Mouse (Mus musculus) heart, postnatal 0 days (tissue): Measurements from ENCODE around the gene Dab1. TPM values are rescaled to one million over a fixed set of nuclear protein-coding genes. Genes with fewer than 3 reads are reported as not detected.

Experiments
- ATAC-seq: fragments of 200-750 bp; cut with Nextera tagmentation; 2 replicates; pipeline ENCODE4 v1.8.0; 2017; ENCODE audit warnings: low read depth, moderate number of reproducible peaks, moderate library complexity; ENCODE audit not compliant: insufficient read depth
- DNase-seq: peaks from one replicate; pipeline ENCODE4 v3.0.0-alpha.2; 2016; ENCODE audit warnings: low spot score
- H3K27ac ChIP-seq: fragments of 300-500 bp; sonication (generic); 2 replicates; pipeline ENCODE4 v1.5.1; 2014; ENCODE audit warnings: low read depth, mild to moderate bottlenecking
- H3K27me3 ChIP-seq: fragments of 300-500 bp; sonication (generic); 2 replicates; pipeline ENCODE4 v1.6.1; 2014; ENCODE audit warnings: low read length, mixed read lengths; ENCODE audit not compliant: control insufficient read depth, insufficient read depth
- H3K36me3 ChIP-seq: fragments of 300-500 bp; sonication (generic); replicated peaks from 2 replicates; pipeline ENCODE4 v1.6.1; 2014; ENCODE audit warnings: low read length, mixed read lengths; ENCODE audit not compliant: control insufficient read depth, insufficient read depth
- H3K4me1 ChIP-seq: fragments of 300-500 bp; sonication (generic); 2 replicates; pipeline ENCODE4 v1.6.1; 2014; ENCODE audit warnings: antibody characterized with exemption; ENCODE audit not compliant: control insufficient read depth, insufficient read depth
- H3K4me2 ChIP-seq: fragments of 300-500 bp; sonication (generic); 2 replicates; pipeline ENCODE4 v1.6.1; 2014; ENCODE audit warnings: low read depth, mild to moderate bottlenecking, low read length, moderate library complexity
- H3K4me3 ChIP-seq: fragments of 300-500 bp; sonication (generic); 2 replicates; pipeline ENCODE4 v1.5.1; 2014; ENCODE audit warnings: low read depth, low read length
- H3K9ac ChIP-seq: fragments of 300-500 bp; sonication (generic); replicated peaks from 2 replicates; pipeline ENCODE4 v1.6.1; 2014; ENCODE audit warnings: low read depth, low read length, mixed read lengths
- H3K9me3 ChIP-seq: fragments of 300-500 bp; sonication (generic); replicated peaks from 2 replicates; pipeline ENCODE4 v1.6.1; 2016; ENCODE audit warnings: low read length; ENCODE audit not compliant: control insufficient read depth
- CTCF ChIP-seq: IDR thresholded peaks from 2 replicates; pipeline ENCODE4 v1.5.1; 2016; ENCODE audit warnings: antibody characterized with exemption, control low read depth, low read depth
- EP300 ChIP-seq: IDR thresholded peaks from 2 replicates; pipeline ENCODE4 v1.6.1; 2016; ENCODE audit warnings: antibody characterized with exemption, low read depth
- WGBS: fragments of 180-500 bp; shearing (Covaris S2); extraction: QIAGEN DNeasy Blood & Tissue Kit; methylation state at CpG from one replicate; pipeline ENCODE4 v1.1.7; 2014; 5-methylcytosine and 5-hydroxymethylcytosine counted together
- polyA plus RNA-seq: library from polyadenylated mRNA; unstranded; fragments of >200 nt; fragmentation: Nextera tagmentation; extraction: Ambion mirVana; gene quantifications from 2 replicates; pipeline ENCODE4 v1.2.1, GENCODE M21; 2015
- total RNA-seq: library from RNA; depleted of rRNA; stranded (reverse); fragments of >200 nt; gene quantifications from 2 replicates; pipeline ENCODE4 v1.2.3, GENCODE M21; 2014; ENCODE audit warnings: low replicate concordance

The Dab1 gene
- total and polyA plus RNA-seq, 2 experiments from 2014 or later, result 0.27 TPM; not detected in 1

DNA sequence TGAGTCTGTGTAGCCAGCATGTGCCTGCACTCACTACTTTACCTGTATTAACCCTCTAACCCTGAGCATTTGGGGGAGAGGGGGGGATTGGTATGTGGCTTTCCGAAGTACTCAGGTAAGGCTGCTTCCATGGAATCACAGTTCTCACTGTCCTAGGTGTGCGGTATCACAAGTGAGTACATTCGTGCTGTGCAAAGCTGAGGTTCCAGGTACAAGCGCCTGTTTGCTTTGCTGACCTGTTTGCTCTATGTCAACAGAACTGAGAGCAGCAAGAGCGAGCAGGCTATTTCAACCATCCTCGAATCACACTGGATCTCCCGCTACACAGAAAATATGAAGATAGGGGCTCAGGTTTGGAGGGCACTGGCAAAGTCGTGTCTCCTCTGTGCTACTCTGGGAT lies 1146.9 kb downstream of the Dab1 start, which contains the start of gene C8b:
C8b (plus strand) TSS at position 253 of the 400 bp plus-strand sequence.
- no peaks in the 10 kb centered on the region for H3K4me1 ChIP-seq

DNA sequence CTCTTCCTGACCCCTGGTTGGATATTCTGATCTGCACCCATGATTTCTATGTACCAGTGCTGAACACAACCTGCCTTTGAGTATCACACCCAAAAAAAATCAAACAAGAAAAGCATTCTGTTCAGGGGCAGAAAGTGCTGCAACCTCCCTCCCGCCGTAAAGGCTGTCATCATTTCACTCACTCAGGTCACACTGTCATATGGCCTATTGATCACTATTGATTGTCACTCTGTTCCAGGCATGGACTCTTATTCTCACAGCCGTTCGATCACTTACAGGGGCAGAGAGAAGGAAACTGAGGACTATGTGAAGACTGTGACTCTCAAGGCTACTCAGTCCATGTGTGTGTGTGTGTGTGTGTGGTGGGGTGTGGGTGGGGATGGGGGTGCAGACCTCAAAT lies 1149.0 kb downstream of the Dab1 start:
- H3K4me3 ChIP-seq, result no peak overlapping the region
- H3K27ac ChIP-seq, result no peak overlapping the region
- H3K4me2 ChIP-seq, result no peak overlapping the region
- TF ChIP-seq EP300 (no peak), CTCF (no peak)
- ATAC-seq, result no peak
- H3K4me1 ChIP-seq, result no peaks in the 10 kb centered on the region
- no peaks in the 10 kb centered on the region for H3K27me3 ChIP-seq
- H3K36me3 ChIP-seq, result no peaks in the 10 kb centered on the region
- DNase-seq, result no peak
- H3K9ac ChIP-seq, result no peak overlapping the region
- H3K9me3 ChIP-seq, result no peaks in the 10 kb centered on the region
- WGBS, result 79% methylated on average over 4 of the region's 4 CpGs

More for the DNA sequence above, 1146.9 kb downstream of the Dab1 start, which contains the start of gene C8b:
- no peak within 1 kb of the TSS for H3K4me2 ChIP-seq
- H3K27me3 ChIP-seq, result no peaks in the 10 kb centered on the region
- no peak within 1 kb of the TSS for H3K27ac ChIP-seq
- DNase-seq, result no peak
- no peak for ATAC-seq
- no peak within 1 kb of the TSS for H3K9ac ChIP-seq
- WGBS, result 78% methylated on average over 8 of the region's 8 CpGs
- no peaks in the 10 kb centered on the region for H3K36me3 ChIP-seq
- no peak within 1 kb of the TSS for H3K4me3 ChIP-seq
- no peaks in the 10 kb centered on the region for H3K9me3 ChIP-seq
- TF ChIP-seq EP300, result no peak
- TF ChIP-seq CTCF, result no peak

DNA sequence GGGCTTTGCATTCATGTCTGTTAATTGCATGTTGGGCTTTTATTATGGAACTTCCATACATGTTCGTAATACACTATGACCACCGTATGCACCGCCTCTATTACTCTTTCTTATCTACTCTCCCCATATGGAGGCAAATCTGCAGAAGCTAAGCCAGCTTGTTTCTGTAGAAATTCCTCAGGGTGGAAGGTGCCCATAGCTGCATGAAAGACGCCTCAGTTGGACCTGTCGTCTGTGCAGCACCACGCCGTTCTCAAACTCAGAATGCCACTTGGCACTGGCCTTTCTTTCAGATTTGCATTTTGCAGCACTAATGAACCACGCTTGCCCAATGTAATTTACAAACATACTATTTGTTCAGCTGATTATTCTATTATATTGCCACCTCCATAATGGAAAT lies 1150.4 kb downstream of the Dab1 start:
- no peak for ATAC-seq
- no peaks in the 10 kb centered on the region for H3K27me3 ChIP-seq
- no peaks in the 10 kb centered on the region for H3K36me3 ChIP-seq
- DNase-seq, result no peak
- no peak overlapping the region for H3K27ac ChIP-seq
- H3K9ac ChIP-seq, result no peak overlapping the region
- no peak overlapping the region for H3K4me3 ChIP-seq
- no peaks in the 10 kb centered on the region for H3K4me1 ChIP-seq
- no peak for TF ChIP-seq CTCF
- TF ChIP-seq EP300, result no peak
- H3K9me3 ChIP-seq, result no peaks in the 10 kb centered on the region
- 84% methylated on average over 8 of the region's 8 CpGs for WGBS
- no peak overlapping the region for H3K4me2 ChIP-seq

DNA sequence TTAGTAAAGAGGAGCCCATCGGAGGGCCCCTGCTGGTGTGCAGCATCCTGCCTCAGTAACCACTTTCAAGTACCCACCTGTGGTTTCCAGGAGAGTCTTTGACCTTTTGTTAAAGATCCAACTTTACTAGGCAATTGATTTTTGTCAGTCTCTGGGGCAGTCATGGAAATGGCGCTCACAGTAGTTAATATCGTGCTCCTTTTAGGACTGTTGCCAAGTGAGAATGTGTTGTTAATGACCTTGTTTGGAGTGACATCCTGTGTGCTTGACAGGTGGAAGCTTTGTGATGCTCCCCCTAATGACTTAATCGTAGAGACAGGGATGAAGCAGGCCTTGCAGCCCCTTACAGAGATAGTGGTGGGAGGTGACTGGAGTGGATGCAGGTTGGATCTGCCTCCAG lies 1151.2 kb downstream of the Dab1 start:
- H3K9me3 ChIP-seq, result no peaks in the 10 kb centered on the region
- H3K27ac ChIP-seq, result no peak overlapping the region
- TF ChIP-seq CTCF (no peak), EP300 (no peak)
- no peaks in the 10 kb centered on the region for H3K36me3 ChIP-seq
- no peak for ATAC-seq
- WGBS, result 53% methylated on average over 4 of the region's 4 CpGs
- no peak for DNase-seq
- no peaks in the 10 kb centered on the region for H3K27me3 ChIP-seq
- H3K4me1 ChIP-seq, result no peaks in the 10 kb centered on the region
- no peak overlapping the region for H3K4me3 ChIP-seq
- no peak overlapping the region for H3K4me2 ChIP-seq
- H3K9ac ChIP-seq, result no peak overlapping the region

DNA sequence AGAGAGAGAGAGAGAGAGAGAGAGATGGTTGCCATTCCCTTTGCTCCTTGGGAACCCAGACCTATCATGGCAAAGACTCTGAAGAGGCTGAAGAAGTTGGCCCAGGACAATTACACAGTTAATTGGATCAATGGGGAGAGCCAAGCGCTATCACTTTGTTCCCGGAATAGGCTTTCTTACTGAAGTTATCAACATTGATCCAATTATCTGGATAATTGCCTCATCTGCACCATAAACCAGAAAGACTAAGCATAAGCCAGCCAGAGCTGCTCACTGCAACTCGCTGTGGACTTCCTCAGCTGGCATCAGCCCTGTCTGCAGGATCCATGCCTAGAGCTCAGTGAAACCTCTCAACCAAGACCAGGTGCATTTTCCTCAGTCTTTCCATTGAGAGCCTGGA lies 1156.4 kb downstream of the Dab1 start:
- Histone ChIP-seq H3K4me3 (no peak overlapping the region), H3K4me1 (no peaks in the 10 kb centered on the region), H3K9me3 (no peaks in the 10 kb centered on the region), H3K27me3 (no peaks in the 10 kb centered on the region), H3K36me3 (no peaks in the 10 kb centered on the region), H3K4me2 (no peak overlapping the region), H3K9ac (no peak overlapping the region), H3K27ac (no peak overlapping the region)
- TF ChIP-seq CTCF, result no peak
- TF ChIP-seq EP300, result no peak
- DNase-seq, result no peak
- ATAC-seq, result no peak
- 60% methylated on average over 3 of the region's 3 CpGs for WGBS

DNA sequence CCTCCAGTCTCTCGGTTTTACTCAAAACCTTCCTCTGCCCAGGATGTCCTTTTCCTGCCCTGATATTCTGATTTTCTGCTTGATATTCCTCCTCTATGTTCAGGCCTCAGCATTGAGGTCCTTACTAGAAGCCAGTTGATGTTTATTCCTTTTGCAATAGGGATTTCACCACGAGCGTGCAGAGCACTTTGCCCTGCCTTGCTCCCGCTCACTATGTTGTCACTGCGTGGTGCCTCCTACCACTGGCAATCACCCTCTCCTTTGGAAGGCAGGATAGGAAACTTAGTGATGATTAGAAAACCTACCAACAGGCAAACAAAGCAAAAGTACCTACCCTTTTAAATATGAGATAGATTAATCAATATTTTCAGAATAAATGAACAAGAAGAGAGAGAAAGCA lies 1160.3 kb downstream of the Dab1 start:
- Histone ChIP-seq H3K9ac (no peak overlapping the region), H3K4me2 (no peak overlapping the region), H3K4me3 (no peak overlapping the region), H3K4me1 (no peaks in the 10 kb centered on the region), H3K36me3 (no peaks in the 10 kb centered on the region), H3K27me3 (no peaks in the 10 kb centered on the region), H3K27ac (no peak overlapping the region), H3K9me3 (no peaks in the 10 kb centered on the region)
- TF ChIP-seq CTCF (no peak), EP300 (no peak)
- 74% methylated on average over 5 of the region's 5 CpGs for WGBS
- DNase-seq (no peak), ATAC-seq (no peak)
